ENCODE assay signal across 7 mouse cellular contexts in the genomic region with DNA sequence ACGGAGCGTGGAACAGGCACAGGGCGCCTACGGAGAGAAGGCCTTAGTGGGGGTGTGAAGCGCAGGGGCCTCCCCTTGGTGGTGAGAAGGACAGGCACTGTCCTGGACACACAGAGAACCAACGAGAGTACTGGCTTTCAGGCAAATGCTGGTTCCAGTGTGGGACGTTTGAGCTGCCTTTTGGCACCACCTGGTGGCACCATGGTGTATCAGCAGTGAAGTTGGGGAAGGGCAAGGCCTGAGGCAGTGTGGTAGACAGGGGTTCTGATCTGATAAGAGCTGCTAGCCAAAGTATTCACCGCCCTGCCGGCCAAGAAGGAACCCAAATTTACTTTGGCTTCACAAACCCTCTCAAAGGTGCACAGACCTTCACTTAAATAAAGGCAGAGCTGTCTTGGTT. TPM values are rescaled to one million over a fixed set of nuclear protein-coding genes. Genes with fewer than 3 reads are reported as not detected.
DNase-seq lines count a peak whose midpoint lies in the region; ATAC-seq lines count a peak whose summit lies in the region.

No protein-coding gene starts in this region.

- no peaks in the 10 kb centered on the region for H3K9me3 ChIP-seq in intestine, embryonic 16.5 days (ENCODE audit: control insufficient read depth, low read length)
- H3K9me3 ChIP-seq in midbrain, embryonic 11.5 days (ENCODE audit: control insufficient read depth, low read length), result no peaks in the 10 kb centered on the region

- no peak overlapping the region for H3K9ac ChIP-seq in intestine, embryonic 16.5 days (ENCODE audit: low read depth, low read length)
- H3K9ac ChIP-seq in midbrain, embryonic 11.5 days (ENCODE audit: low read length), result no peak overlapping the region

- peak; percentile 55 for ATAC-seq in intestine, embryonic 16.5 days
- ATAC-seq in midbrain, embryonic 11.5 days (ENCODE audit: low FRiP score), result peak; percentile 53; the same call in 1 of the 2 replicates

- H3K4me2 ChIP-seq in intestine, embryonic 16.5 days (ENCODE audit: low read depth, low read length), result no peak overlapping the region
- no peak overlapping the region for H3K4me2 ChIP-seq in midbrain, embryonic 11.5 days

- H3K27ac ChIP-seq in intestine, embryonic 16.5 days (ENCODE audit: low read length), result no peak overlapping the region
- H3K27ac ChIP-seq in midbrain, embryonic 11.5 days (ENCODE audit: low read depth, low read length), result no peak overlapping the region

- H3K4me1 ChIP-seq in intestine, embryonic 16.5 days (ENCODE audit: control insufficient read depth, insufficient read depth, low read length), result peaks cover 9% of the 10 kb centered on the region; the same call in 1 of the 2 replicates
- H3K4me1 ChIP-seq in midbrain, embryonic 11.5 days (ENCODE audit: control insufficient read depth, insufficient read depth, low read length), result peaks cover 5% of the 10 kb centered on the region; the same call in 1 of the 2 replicates

- 37% methylated on average over 9 of the region's 9 CpGs for WGBS in intestine, embryonic 16.5 days
- WGBS in midbrain, embryonic 11.5 days, result 52% methylated on average over 9 of the region's 9 CpGs

- H3K27me3 ChIP-seq in intestine, embryonic 16.5 days (replicated peaks; ENCODE audit: control insufficient read depth, insufficient read depth, low read length), result no peaks in the 10 kb centered on the region
- no peaks in the 10 kb centered on the region for H3K27me3 ChIP-seq in midbrain, embryonic 11.5 days (ENCODE audit: control insufficient read depth, insufficient read depth, low read length)

- 0 out of 2 replicates have a peak, but pooled peaks cover 9% of the 10 kb centered on the region for H3K36me3 ChIP-seq in intestine, embryonic 16.5 days (ENCODE audit: control insufficient read depth, insufficient read depth, low read length)
- H3K36me3 ChIP-seq in midbrain, embryonic 11.5 days (ENCODE audit: control insufficient read depth, insufficient read depth, low read length), result no peaks in the 10 kb centered on the region; the same call in 1 of the 2 replicates

- peak; percentile 20 for DNase-seq in WW6 (ENCODE audit: low read depth, low spot score)
- DNase-seq in cerebellum, adult 9-11 months, result peak; percentile 90
- DNase-seq in gastrocnemius, adult 18-20 months (ENCODE audit: low spot score), result peak; percentile 63
- DNase-seq in left cerebral cortex, postnatal 25 days (ENCODE audit: low spot score in 2 of 2), result peak; percentile 76 to 85
- peak; percentile 95 for DNase-seq in midbrain, embryonic 11.5 days (ENCODE audit: low spot score, missing footprints)
- peak; percentile 36 for DNase-seq in skeletal muscle tissue, adult 2 months (ENCODE audit: low read depth, low spot score)

- intact Hi-C loops in left cerebral cortex, postnatal 25 days (cut with DNase I), result loop anchor here (1.0 to 5.0 kb wide), 2 partner anchors 42 to 65 kb away; a partner anchor contains a TSS

- no peak overlapping the region for H3K4me3 ChIP-seq in intestine, embryonic 16.5 days (ENCODE audit: low read length)
- no peak overlapping the region for H3K4me3 ChIP-seq in midbrain, embryonic 11.5 days (ENCODE audit: low read depth, low read length)

RNA-seq across cellular contexts. Expression of a gene that starts 41.8 kb away (rescaled TPM):
- total RNA-seq in gastrocnemius, adult 18-20 months (2021), result under 1 TPM; 0.37 to 0.81 TPM
- polyA plus RNA-seq in intestine, embryonic 16.5 days (2015; fragmentation: Nextera tagmentation; extraction: Ambion mirVana), result 3.6 and 4.0 TPM in 2 replicates
- total RNA-seq in left cerebral cortex, postnatal 25 days (2021), result 10 to 100 TPM; 90.0 to 94.0 TPM
- polyA plus RNA-seq in midbrain, embryonic 11.5 days (2014; fragmentation: Nextera tagmentation; extraction: Ambion mirVana), result 0.69 and 1.2 TPM in 2 replicates

Comparison
In these comparisons a context has a peak if more than half of its experiments do, and no peak if none do; other contexts are left out.
1. DNase-seq: peak in every context shown above with its lines; median percentile 95 in midbrain, embryonic 11.5 days; 90 in cerebellum, adult 9-11 months; 80 in left cerebral cortex, postnatal 25 days; 63 in gastrocnemius, adult 18-20 months; 36 in skeletal muscle tissue, adult 2 months; 20 in WW6.
2. RNA of a gene that starts 41.8 kb away (total RNA-seq): 90.0 to 94.0 TPM in left cerebral cortex, postnatal 25 days; 0.37 to 0.81 TPM in gastrocnemius, adult 18-20 months; every median in the first group is over 10 times any median in the second.